Mouse (Mus musculus): ENCODE data around the gene Cacna2d3. TPM values are rescaled to one million over a fixed set of nuclear protein-coding genes. Genes with fewer than 3 reads are reported as not detected.

Cacna2d3 gene
- total and polyA plus RNA-seq, 3 experiments: not detected

DNA sequence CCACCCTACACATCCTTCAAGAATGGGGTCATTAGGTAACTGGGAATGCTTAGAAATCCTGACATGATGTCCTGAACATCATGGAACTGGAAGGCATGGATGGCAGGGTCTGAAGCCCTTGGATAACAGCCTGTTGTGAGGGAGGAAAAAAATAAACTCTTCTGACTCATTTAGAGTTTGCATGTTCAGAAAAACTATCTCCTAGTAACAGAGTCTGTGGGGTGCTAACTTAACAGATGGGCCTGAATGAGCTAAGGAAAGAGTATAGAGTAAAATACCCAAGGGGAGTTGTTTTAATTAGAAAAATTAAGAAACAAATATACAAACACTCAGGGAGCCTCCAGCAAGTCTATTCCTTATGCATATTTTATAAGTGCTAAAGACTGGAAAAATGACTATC lies 286.5 kb downstream of the Cacna2d3 start:
- Histone ChIP-seq H3K79me2 (ENCODE audit: control insufficient read depth, insufficient read depth, low read length, poor library complexity) (no peaks in the 10 kb centered on the region), H3K4me1 (ENCODE audit: control insufficient read depth in 1 of 2, insufficient read depth in 2 of 2, low read length in 2 of 2) (no peaks in the 10 kb centered on the region), H3K4me3 (ENCODE audit: control insufficient read depth in 1 of 2, insufficient read depth in 1 of 2, low read depth in 2 of 2, low read length in 2 of 2) (no peak overlapping the region), H3K27me3 (ENCODE audit: control insufficient read depth in 1 of 2, insufficient read depth in 2 of 2, low read length in 2 of 2) (no peaks in the 10 kb centered on the region), H3K9me3 (replicated peaks; ENCODE audit: insufficient read depth, low read length) (no peaks in the 10 kb centered on the region), H3K27ac (ENCODE audit: control insufficient read depth, low read depth, low read length) (no peak overlapping the region), H3K36me3 (ENCODE audit: control insufficient read depth in 1 of 2, insufficient read depth in 2 of 2, low read length in 2 of 2) (no peaks in the 10 kb centered on the region), H3K9ac (ENCODE audit: control insufficient read depth, low read depth, low read length, poor library complexity, severe bottlenecking) (no peak overlapping the region)
- no peak for DNase-seq (ENCODE audit: low read depth, low spot score)
- TF ChIP-seq BHLHE40 (IDR thresholded peaks at IDR 0.05; ENCODE audit: borderline replicate concordance, low read depth, low read length): no peak
- TF ChIP-seq CHD1 (IDR thresholded peaks at IDR 0.05; ENCODE audit: low read depth, low read length): no peak
- TF ChIP-seq ZNF384 (IDR thresholded peaks at IDR 0.05; ENCODE audit: low read depth, low read length): no peak
- TF ChIP-seq MXI1 (IDR thresholded peaks at IDR 0.05; ENCODE audit: low read depth, low read length): no peak

DNA sequence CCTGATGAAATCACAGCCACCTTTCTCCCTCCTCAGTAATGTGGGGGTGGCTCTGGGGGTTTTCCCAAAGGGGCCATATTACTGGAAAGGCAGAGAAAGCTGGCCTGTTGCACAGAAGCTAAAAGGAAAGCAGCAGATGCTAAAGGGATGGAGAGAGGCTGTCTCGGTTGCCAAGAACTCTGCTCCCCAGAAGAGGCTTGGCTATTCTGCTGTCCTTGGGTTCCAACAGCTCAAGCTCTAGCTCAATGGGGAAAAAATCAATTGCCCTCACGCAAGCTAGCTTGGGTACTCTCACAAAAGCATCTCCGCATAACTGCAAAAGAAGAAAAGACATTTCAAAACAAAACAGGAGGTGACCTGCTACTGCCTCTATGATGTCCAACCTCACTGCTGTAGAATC lies 287.9 kb downstream of the Cacna2d3 start:
- H3K9ac ChIP-seq (ENCODE audit: control insufficient read depth, low read depth, low read length, poor library complexity, severe bottlenecking): no peak overlapping the region
- DNase-seq (ENCODE audit: low read depth, low spot score): no peak
- H3K79me2 ChIP-seq (ENCODE audit: control insufficient read depth, insufficient read depth, low read length, poor library complexity): no peaks in the 10 kb centered on the region
- H3K4me3 ChIP-seq (ENCODE audit: control insufficient read depth in 1 of 2, insufficient read depth in 1 of 2, low read depth in 2 of 2, low read length in 2 of 2): no peak overlapping the region
- no peak overlapping the region for H3K27ac ChIP-seq (ENCODE audit: control insufficient read depth, low read depth, low read length)
- no peaks in the 10 kb centered on the region for H3K36me3 ChIP-seq (ENCODE audit: control insufficient read depth in 1 of 2, insufficient read depth in 2 of 2, low read length in 2 of 2)
- no peaks in the 10 kb centered on the region for H3K9me3 ChIP-seq (replicated peaks; ENCODE audit: insufficient read depth, low read length)
- H3K4me1 ChIP-seq (ENCODE audit: control insufficient read depth in 1 of 2, insufficient read depth in 2 of 2, low read length in 2 of 2): no peaks in the 10 kb centered on the region
- no peaks in the 10 kb centered on the region for H3K27me3 ChIP-seq (ENCODE audit: control insufficient read depth in 1 of 2, insufficient read depth in 2 of 2, low read length in 2 of 2)
- no peak for TF ChIP-seq ELF1 (IDR thresholded peaks at IDR 0.05; ENCODE audit: low read depth, low read length)

DNA sequence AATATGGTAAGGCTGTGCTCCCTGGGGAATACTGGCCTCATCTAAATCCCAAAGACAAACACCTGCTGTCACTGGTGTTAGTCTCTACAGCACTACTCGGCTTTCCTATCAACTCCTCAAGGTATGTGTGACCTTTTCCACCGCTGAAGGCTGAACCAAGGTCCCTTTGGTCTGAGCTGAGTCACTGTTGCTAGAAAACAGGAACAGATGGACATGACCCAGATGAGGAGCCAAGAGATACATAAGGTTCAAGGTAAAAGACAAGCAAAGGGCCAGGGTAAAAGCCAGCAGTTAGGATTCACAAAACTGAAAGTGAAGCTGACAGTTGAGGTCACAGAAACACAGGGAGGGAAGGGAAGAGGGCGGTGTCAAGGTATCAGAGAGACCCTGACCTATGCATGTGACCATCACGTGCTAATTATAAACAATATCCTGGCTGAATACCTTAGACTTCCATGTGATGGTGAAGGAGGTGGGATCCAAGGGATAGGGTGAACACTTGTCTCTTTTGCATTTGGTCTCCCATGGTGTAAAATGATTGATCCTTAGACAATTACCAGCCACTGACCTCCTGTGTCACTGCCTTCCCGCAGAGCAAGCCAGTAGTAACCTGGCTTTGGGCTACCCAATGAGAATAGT lies 288.5 kb downstream of the Cacna2d3 start:
- TF ChIP-seq KAT2A (conservative IDR thresholded peaks at IDR 0.05; ENCODE audit: low read depth, low read length) (no peak), SIN3A (IDR thresholded peaks at IDR 0.05; ENCODE audit: low read length) (no peak), TBP (IDR thresholded peaks at IDR 0.05; ENCODE audit: low read depth, low read length) (no peak), GATA1 (IDR thresholded peaks at IDR 0.05; ENCODE audit: low read depth, low read length) (no peak), BHLHE40 (IDR thresholded peaks at IDR 0.05; ENCODE audit: borderline replicate concordance, low read depth, low read length) (no peak), ZKSCAN1 (IDR thresholded peaks at IDR 0.05; ENCODE audit: low read depth, low read length) (no peak), MYB (IDR thresholded peaks at IDR 0.05; ENCODE audit: low read depth, low read length) (no peak), USF1 (IDR thresholded peaks at IDR 0.05; ENCODE audit: low read depth, low read length) (no peak), TCF12 (IDR thresholded peaks at IDR 0.05; ENCODE audit: low read depth, low read length) (no peak), CTCF (IDR thresholded peaks at IDR 0.05 in 2 of 3, conservative IDR thresholded peaks at IDR 0.05 in 1 of 3; ENCODE audit: control insufficient read depth in 1 of 3, insufficient read depth in 1 of 3, low read depth in 2 of 3, low read length in 3 of 3, poor library complexity in 1 of 3, severe bottlenecking in 1 of 3) (no peak), MAX (IDR thresholded peaks at IDR 0.05; ENCODE audit: low read length) (no peak), EP300 (IDR thresholded peaks at IDR 0.05; ENCODE audit: low read depth in 1 of 2, low read length in 2 of 2) (no peak), MAZ (IDR thresholded peaks at IDR 0.05; ENCODE audit: low read depth, low read length) (no peak), POLR2AphosphoS2 (IDR thresholded peaks at IDR 0.05; ENCODE audit: low read length) (no peak)
- DNase-seq (ENCODE audit: low read depth, low spot score): no peak

More for the DNA sequence above, 288.5 kb downstream of the Cacna2d3 start:
- Histone ChIP-seq H3K36me3 (ENCODE audit: control insufficient read depth in 1 of 2, insufficient read depth in 2 of 2, low read length in 2 of 2) (no peaks in the 10 kb centered on the region), H3K9me3 (replicated peaks; ENCODE audit: insufficient read depth, low read length) (no peaks in the 10 kb centered on the region), H3K27me3 (ENCODE audit: control insufficient read depth in 1 of 2, insufficient read depth in 2 of 2, low read length in 2 of 2) (no peaks in the 10 kb centered on the region), H3K27ac (ENCODE audit: control insufficient read depth, low read depth, low read length) (no peak overlapping the region), H3K79me2 (ENCODE audit: control insufficient read depth, insufficient read depth, low read length, poor library complexity) (no peaks in the 10 kb centered on the region), H3K4me3 (ENCODE audit: control insufficient read depth in 1 of 2, insufficient read depth in 1 of 2, low read depth in 2 of 2, low read length in 2 of 2) (no peak overlapping the region), H3K4me1 (ENCODE audit: control insufficient read depth in 1 of 2, insufficient read depth in 2 of 2, low read length in 2 of 2) (no peaks in the 10 kb centered on the region), H3K9ac (ENCODE audit: control insufficient read depth, low read depth, low read length, poor library complexity, severe bottlenecking) (no peak overlapping the region)

Measured in MEL (cell line).